Comparison of ENCODE assay signal across 7 mouse cellular contexts in the genomic region with DNA sequence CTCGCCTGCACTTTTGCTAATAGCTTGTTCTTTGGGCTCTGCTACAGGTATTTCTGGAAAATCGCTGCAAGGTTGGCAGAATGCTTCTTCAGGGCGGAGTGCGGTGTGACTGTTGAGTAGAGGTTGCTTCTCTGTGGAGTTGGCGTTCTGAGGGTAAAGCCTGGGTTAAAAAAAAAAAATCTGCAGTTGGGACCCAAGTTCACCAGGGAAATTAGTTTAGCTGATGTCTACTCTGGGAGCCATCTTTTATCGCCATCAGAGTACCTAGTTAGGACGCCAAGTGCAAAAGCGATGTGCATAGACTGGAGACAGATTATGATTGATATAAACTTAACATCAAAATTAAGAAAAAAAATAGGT. TPM values are rescaled to one million over a fixed set of nuclear protein-coding genes. Genes with fewer than 3 reads are reported as not detected.
DNase-seq lines count a peak whose midpoint lies in the region; ATAC-seq and TF ChIP-seq lines count a peak whose summit lies in the region.

No protein-coding gene starts in this region.

- no peak for TF ChIP-seq EP300 in lung, postnatal 0 days (IDR thresholded peaks at IDR 0.05)

- TF ChIP-seq CTCF in lung, postnatal 0 days (IDR thresholded peaks at IDR 0.05): no peak
- no peak for TF ChIP-seq CTCF in embryonic fibroblast, embryonic 13.5 days (IDR thresholded peaks at IDR 0.05; ENCODE audit: borderline replicate concordance, insufficient read depth, low read length)

- WGBS in lung, postnatal 0 days: 0% methylated on average over 8 of the region's 8 CpGs
- under 1% methylated on average over 8 of the region's 8 CpGs for WGBS in limb, embryonic 15.5 days
- under 1% methylated on average over 8 of the region's 8 CpGs for WGBS in stomach, embryonic 16.5 days

- ATAC-seq in lung, postnatal 0 days: 0 out of 2 replicates have a peak, but pooled peaks have one; percentile 1
- no peak for ATAC-seq in limb, embryonic 15.5 days (ENCODE audit: insufficient number of reproducible peaks, low FRiP score, low TSS enrichment, low read depth)
- no peak for ATAC-seq in stomach, embryonic 16.5 days (ENCODE audit: insufficient read depth, low FRiP score)

- H3K9ac ChIP-seq in lung, postnatal 0 days (replicated peaks; ENCODE audit: low read depth): peak overlapping the region; percentile 43
- peak overlapping the region; percentile 71 for H3K9ac ChIP-seq in limb, embryonic 15.5 days
- peak overlapping the region; percentile 79 for H3K9ac ChIP-seq in stomach, embryonic 16.5 days (ENCODE audit: low read length)

- DNase-seq in lung, postnatal 0 days (ENCODE audit: low spot score): no peak
- DNase-seq in lung, postnatal 36 days: no peak
- no peak for DNase-seq in gastrocnemius, postnatal 4 days (ENCODE audit: low spot score in 2 of 2)
- DNase-seq in cerebellum, adult 11 months: no peak

- H3K4me2 ChIP-seq in lung, postnatal 0 days (replicated peaks; ENCODE audit: low read depth, low read length): peak overlapping the region; percentile 49
- H3K4me2 ChIP-seq in limb, embryonic 15.5 days: peak overlapping the region; percentile 49
- H3K4me2 ChIP-seq in stomach, embryonic 16.5 days (ENCODE audit: low read depth, low read length): peak overlapping the region; percentile 65

- H3K4me1 ChIP-seq in lung, postnatal 0 days (ENCODE audit: insufficient read depth, low read depth, low read length): no peaks in the 10 kb centered on the region; the same call in 1 of the 2 replicates
- peaks cover 2% of the 10 kb centered on the region; the same call in 1 of the 2 replicates for H3K4me1 ChIP-seq in embryonic fibroblast, embryonic 13.5 days (ENCODE audit: control insufficient read depth, insufficient read depth, low read length)
- H3K4me1 ChIP-seq in limb, embryonic 15.5 days: peaks cover 3% of the 10 kb centered on the region; the same call in 1 of the 2 replicates
- peaks cover 7% of the 10 kb centered on the region; the same call in 1 of the 2 replicates for H3K4me1 ChIP-seq in stomach, embryonic 16.5 days (ENCODE audit: control insufficient read depth, insufficient read depth, low read length)

- no peaks in the 10 kb centered on the region for H3K9me3 ChIP-seq in lung, postnatal 0 days (ENCODE audit: low read length)
- no peaks in the 10 kb centered on the region for H3K9me3 ChIP-seq in limb, embryonic 15.5 days
- H3K9me3 ChIP-seq in stomach, embryonic 16.5 days (replicated peaks; ENCODE audit: control insufficient read depth, low read length): no peaks in the 10 kb centered on the region

- peak overlapping the region; percentile 91 for H3K27ac ChIP-seq in lung, postnatal 0 days (ENCODE audit: low read length)
- peak overlapping the region; percentile 38 for H3K27ac ChIP-seq in embryonic fibroblast, embryonic 13.5 days (ENCODE audit: insufficient read depth, low read length)
- peak overlapping the region; percentile 91 for H3K27ac ChIP-seq in limb, embryonic 15.5 days
- peak overlapping the region; percentile 88 for H3K27ac ChIP-seq in stomach, embryonic 16.5 days (ENCODE audit: low read length)

- H3K27me3 ChIP-seq in lung, postnatal 0 days (replicated peaks; ENCODE audit: insufficient read depth, low read length): no peaks in the 10 kb centered on the region
- H3K27me3 ChIP-seq in limb, embryonic 15.5 days: no peaks in the 10 kb centered on the region
- peaks cover 3% of the 10 kb centered on the region; the same call in 1 of the 2 replicates for H3K27me3 ChIP-seq in stomach, embryonic 16.5 days (ENCODE audit: control insufficient read depth, insufficient read depth, low read length)

- peaks cover 5% of the 10 kb centered on the region; the same call in 1 of the 2 replicates for H3K36me3 ChIP-seq in lung, postnatal 0 days (ENCODE audit: insufficient read depth, low read length)
- peaks cover 25% of the 10 kb centered on the region for H3K36me3 ChIP-seq in limb, embryonic 15.5 days
- H3K36me3 ChIP-seq in stomach, embryonic 16.5 days (ENCODE audit: control insufficient read depth, insufficient read depth, low read length): peaks cover 3% of the 10 kb centered on the region; the same call in 1 of the 2 replicates

- TF ChIP-seq POLR2A in embryonic fibroblast, embryonic 13.5 days (IDR thresholded peaks at IDR 0.05; ENCODE audit: low read depth, low read length): no peak; the same call in 1 of the 2 replicates

- peak overlapping the region; percentile 80 for H3K4me3 ChIP-seq in lung, postnatal 0 days (ENCODE audit: low read depth, low read length)
- peak overlapping the region; percentile 98 for H3K4me3 ChIP-seq in embryonic fibroblast, embryonic 13.5 days (ENCODE audit: insufficient read depth, low read length)
- peak overlapping the region; percentile 75 for H3K4me3 ChIP-seq in limb, embryonic 15.5 days
- peak overlapping the region; percentile 72 for H3K4me3 ChIP-seq in stomach, embryonic 16.5 days (replicated peaks; ENCODE audit: low read length)

RNA-seq across cellular contexts. Expression of a gene that starts 0.4 kb away (rescaled TPM):
- 50.6 and 54.3 TPM in 2 replicates for polyA plus RNA-seq in lung, postnatal 0 days (2015; fragmentation: Nextera tagmentation; extraction: Ambion mirVana)
- polyA plus RNA-seq in embryonic fibroblast, embryonic 13.5 days (2011; ENCODE audit: insufficient read length, low read depth, missing spikeins): 89.8 and 121 TPM in 2 replicates
- 97.7 and 98.5 TPM in 2 replicates for polyA plus RNA-seq in limb, embryonic 15.5 days (2015; fragmentation: Nextera tagmentation; extraction: Ambion mirVana)
- 88.9 and 92.8 TPM in 2 replicates for polyA plus RNA-seq in stomach, embryonic 16.5 days (2015; fragmentation: Nextera tagmentation; extraction: Ambion mirVana)
- 10 to 100 TPM; 41.6 to 49.7 TPM for total RNA-seq in gastrocnemius, postnatal 4 days (2021)

RNA-seq across cellular contexts. Expression of a gene that starts 21.1 kb away (rescaled TPM):
- polyA plus RNA-seq in lung, postnatal 0 days (2015; fragmentation: Nextera tagmentation; extraction: Ambion mirVana): not detected in 2 replicates
- polyA plus RNA-seq in embryonic fibroblast, embryonic 13.5 days (2011; ENCODE audit: insufficient read length, low read depth, missing spikeins): not detected in 2 replicates
- polyA plus RNA-seq in limb, embryonic 15.5 days (2015; fragmentation: Nextera tagmentation; extraction: Ambion mirVana): 0.81 TPM in 1 of 2 replicates, not detected in the other
- polyA plus RNA-seq in stomach, embryonic 16.5 days (2015; fragmentation: Nextera tagmentation; extraction: Ambion mirVana): 0.51 and 0.88 TPM in 2 replicates
- not detected for total RNA-seq in gastrocnemius, postnatal 4 days (2021)

RNA-seq across cellular contexts. Expression of a gene that starts 42.2 kb away (rescaled TPM):
- 37.1 and 39.0 TPM in 2 replicates for polyA plus RNA-seq in lung, postnatal 0 days (2015; fragmentation: Nextera tagmentation; extraction: Ambion mirVana)
- polyA plus RNA-seq in embryonic fibroblast, embryonic 13.5 days (2011; ENCODE audit: insufficient read length, low read depth, missing spikeins): 57.4 and 81.5 TPM in 2 replicates
- 101 and 104 TPM in 2 replicates for polyA plus RNA-seq in limb, embryonic 15.5 days (2015; fragmentation: Nextera tagmentation; extraction: Ambion mirVana)
- 87.3 and 90.3 TPM in 2 replicates for polyA plus RNA-seq in stomach, embryonic 16.5 days (2015; fragmentation: Nextera tagmentation; extraction: Ambion mirVana)
- 10 to 100 TPM; 28.9 to 33.7 TPM for total RNA-seq in gastrocnemius, postnatal 4 days (2021)

RNA-seq across cellular contexts. Expression of a gene that starts 42.3 kb away (rescaled TPM):
- polyA plus RNA-seq in lung, postnatal 0 days (2015; fragmentation: Nextera tagmentation; extraction: Ambion mirVana): 53.5 and 65.8 TPM in 2 replicates
- polyA plus RNA-seq in embryonic fibroblast, embryonic 13.5 days (2011; ENCODE audit: insufficient read length, low read depth, missing spikeins): 51.9 and 58.3 TPM in 2 replicates
- 61.9 and 71.0 TPM in 2 replicates for polyA plus RNA-seq in limb, embryonic 15.5 days (2015; fragmentation: Nextera tagmentation; extraction: Ambion mirVana)
- 63.6 and 64.9 TPM in 2 replicates for polyA plus RNA-seq in stomach, embryonic 16.5 days (2015; fragmentation: Nextera tagmentation; extraction: Ambion mirVana)
- 10 to 100 TPM; 22.8 to 24.7 TPM for total RNA-seq in gastrocnemius, postnatal 4 days (2021)

Comparison
In these comparisons a context has a peak if more than half of its experiments do, and no peak if none do; other contexts are left out.
1. H3K27ac ChIP-seq: peak in every context shown above with its lines; median percentile 91 in lung, postnatal 0 days; 91 in limb, embryonic 15.5 days; 88 in stomach, embryonic 16.5 days; 38 in embryonic fibroblast, embryonic 13.5 days.